Mouse (Mus musculus): ENCODE data around the gene Acadm. TPM values are rescaled to one million over a fixed set of nuclear protein-coding genes. Genes with fewer than 3 reads are reported as not detected.

The Acadm gene
- total and polyA plus RNA-seq, 3 experiments, result 480 to 1,306 (median 1,125) TPM

GRCm38 (mm10) chr3:153904586-153904985 is 39.8 kb downstream of the Acadm start:
- 52% methylated on average over 6 of the region's 6 CpGs for WGBS
- no peak overlapping the region for H3K9ac ChIP-seq (ENCODE audit: low read depth, low read length)
- TF ChIP-seq POLR2A (IDR thresholded peaks at IDR 0.05; ENCODE audit: insufficient read depth, low read depth, low read length), result no peak
- no peak for TF ChIP-seq EP300 (IDR thresholded peaks at IDR 0.05; ENCODE audit: insufficient read depth, low read depth, low read length)
- peak; percentile 78 for TF ChIP-seq CTCF (IDR thresholded peaks at IDR 0.05)
- H3K4me1 ChIP-seq (ENCODE audit: control insufficient read depth, insufficient read depth, low read length), result peaks cover 1% of the 10 kb centered on the region
- DNase-seq, result peak; percentile 33 to 35
- intact Hi-C loops (cut with DNase I), result loop anchor here (2.0 kb wide), 1 partner anchor 322 kb away; no protein-coding TSS in a partner anchor
- H3K4me3 ChIP-seq, result no peak overlapping the region
- H3K27ac ChIP-seq, result no peak overlapping the region
- H3K36me3 ChIP-seq (ENCODE audit: control insufficient read depth, insufficient read depth, low read length), result peaks cover 33% of the 10 kb centered on the region
- no peaks in the 10 kb centered on the region for H3K27me3 ChIP-seq (ENCODE audit: control insufficient read depth, insufficient read depth, low read length)
- no peaks in the 10 kb centered on the region for H3K79me2 ChIP-seq (replicated peaks; ENCODE audit: control insufficient read depth, insufficient read depth, low read length)

GRCm38 (mm10) chr3:153902595-153902994 is 41.8 kb downstream of the Acadm start:
- Histone ChIP-seq H3K36me3 (ENCODE audit: control insufficient read depth, insufficient read depth, low read length) (peaks cover 14% of the 10 kb centered on the region), H3K4me3 (no peak overlapping the region), H3K27me3 (ENCODE audit: control insufficient read depth, insufficient read depth, low read length) (no peaks in the 10 kb centered on the region), H3K4me1 (ENCODE audit: control insufficient read depth, insufficient read depth, low read length) (no peaks in the 10 kb centered on the region), H3K79me2 (replicated peaks; ENCODE audit: control insufficient read depth, insufficient read depth, low read length) (no peaks in the 10 kb centered on the region), H3K9ac (ENCODE audit: low read depth, low read length) (no peak overlapping the region), H3K27ac (no peak overlapping the region)
- TF ChIP-seq POLR2A (IDR thresholded peaks at IDR 0.05; ENCODE audit: insufficient read depth, low read depth, low read length), result no peak
- no peak for TF ChIP-seq CTCF (IDR thresholded peaks at IDR 0.05)
- WGBS, result 20% methylated on average over 3 of the region's 3 CpGs
- intact Hi-C loops (cut with DNase I), result no loop called here
- DNase-seq, result no peak

- H3K4me3 ChIP-seq, result no peak overlapping the region
- H3K4me1 ChIP-seq (ENCODE audit: control insufficient read depth, insufficient read depth, low read length), result peaks cover 1% of the 10 kb centered on the region
- H3K27ac ChIP-seq, result no peak overlapping the region
- no peaks in the 10 kb centered on the region for H3K79me2 ChIP-seq (replicated peaks; ENCODE audit: control insufficient read depth, insufficient read depth, low read length)
- H3K27me3 ChIP-seq (ENCODE audit: control insufficient read depth, insufficient read depth, low read length), result no peaks in the 10 kb centered on the region
- WGBS, result 83% methylated on average over 1 of the region's 1 CpGs
- no peak for DNase-seq
- peaks cover 8% of the 10 kb centered on the region for H3K36me3 ChIP-seq (ENCODE audit: control insufficient read depth, insufficient read depth, low read length)
- intact Hi-C loops (cut with DNase I), result no loop called here
- TF ChIP-seq CTCF (IDR thresholded peaks at IDR 0.05) (no peak), EP300 (IDR thresholded peaks at IDR 0.05; ENCODE audit: insufficient read depth, low read depth, low read length) (no peak), POLR2A (IDR thresholded peaks at IDR 0.05; ENCODE audit: insufficient read depth, low read depth, low read length) (no peak)
- no peak overlapping the region for H3K9ac ChIP-seq (ENCODE audit: low read depth, low read length)
Observed at GRCm38 (mm10) chr3:153901904-153902303, 42.5 kb downstream of the Acadm start.

GRCm38 (mm10) chr3:153897216-153897615 is 47.2 kb downstream of the Acadm start:
- TF ChIP-seq EP300 (IDR thresholded peaks at IDR 0.05; ENCODE audit: insufficient read depth, low read depth, low read length), result no peak
- no peak for TF ChIP-seq CTCF (IDR thresholded peaks at IDR 0.05)
- TF ChIP-seq POLR2A (IDR thresholded peaks at IDR 0.05; ENCODE audit: insufficient read depth, low read depth, low read length), result no peak
- H3K27me3 ChIP-seq (ENCODE audit: control insufficient read depth, insufficient read depth, low read length), result no peaks in the 10 kb centered on the region
- intact Hi-C loops (cut with DNase I), result no loop called here

GRCm38 (mm10) chr3:153895454-153895853 is 49.0 kb downstream of the Acadm start:
- intact Hi-C loops (cut with DNase I), result no loop called here
- H3K9ac ChIP-seq (ENCODE audit: low read depth, low read length), result no peak overlapping the region
- H3K4me1 ChIP-seq (ENCODE audit: control insufficient read depth, insufficient read depth, low read length), result peaks cover 1% of the 10 kb centered on the region
- no peak overlapping the region for H3K4me3 ChIP-seq
- no peaks in the 10 kb centered on the region for H3K27me3 ChIP-seq (ENCODE audit: control insufficient read depth, insufficient read depth, low read length)
- no peak for TF ChIP-seq CTCF (IDR thresholded peaks at IDR 0.05)
- TF ChIP-seq POLR2A (IDR thresholded peaks at IDR 0.05; ENCODE audit: insufficient read depth, low read depth, low read length), result no peak
- no peak for TF ChIP-seq EP300 (IDR thresholded peaks at IDR 0.05; ENCODE audit: insufficient read depth, low read depth, low read length)
- H3K27ac ChIP-seq, result no peak overlapping the region
- 90% methylated on average over 3 of the region's 3 CpGs for WGBS
- DNase-seq, result no peak
- H3K36me3 ChIP-seq (ENCODE audit: control insufficient read depth, insufficient read depth, low read length), result no peaks in the 10 kb centered on the region
- H3K79me2 ChIP-seq (replicated peaks; ENCODE audit: control insufficient read depth, insufficient read depth, low read length), result no peaks in the 10 kb centered on the region

More at GRCm38 (mm10) chr3:153897216-153897615, 47.2 kb downstream of the Acadm start:
- no peaks in the 10 kb centered on the region for H3K79me2 ChIP-seq (replicated peaks; ENCODE audit: control insufficient read depth, insufficient read depth, low read length)
- DNase-seq, result no peak
- H3K27ac ChIP-seq, result no peak overlapping the region
- H3K4me3 ChIP-seq, result no peak overlapping the region
- H3K36me3 ChIP-seq (ENCODE audit: control insufficient read depth, insufficient read depth, low read length), result no peaks in the 10 kb centered on the region
- WGBS, result 50% methylated on average over 6 of the region's 6 CpGs
- no peak overlapping the region for H3K9ac ChIP-seq (ENCODE audit: low read depth, low read length)
- H3K4me1 ChIP-seq (ENCODE audit: control insufficient read depth, insufficient read depth, low read length), result peaks cover 1% of the 10 kb centered on the region

GRCm38 (mm10) chr3:153889188-153889781 is 55.1 kb downstream of the Acadm start:
- no peak overlapping the region for H3K27ac ChIP-seq
- no peaks in the 10 kb centered on the region for H3K4me1 ChIP-seq (ENCODE audit: control insufficient read depth, insufficient read depth, low read length)
- no peak for TF ChIP-seq EP300 (IDR thresholded peaks at IDR 0.05; ENCODE audit: insufficient read depth, low read depth, low read length)
- no peaks in the 10 kb centered on the region for H3K36me3 ChIP-seq (ENCODE audit: control insufficient read depth, insufficient read depth, low read length)
- 73% methylated on average over 7 of the region's 8 CpGs for WGBS
- H3K4me3 ChIP-seq, result no peak overlapping the region
- H3K9ac ChIP-seq (ENCODE audit: low read depth, low read length), result no peak overlapping the region
- no peak for DNase-seq
- intact Hi-C loops (cut with DNase I), result no loop called here
- no peaks in the 10 kb centered on the region for H3K79me2 ChIP-seq (replicated peaks; ENCODE audit: control insufficient read depth, insufficient read depth, low read length)
- no peaks in the 10 kb centered on the region for H3K27me3 ChIP-seq (ENCODE audit: control insufficient read depth, insufficient read depth, low read length)

Data from heart, adult 2 months (tissue).